Mouse (Mus musculus): ENCODE results near the gene Pisd.

- no peak for TF ChIP-seq CTCF (IDR thresholded peaks at IDR 0.05; ENCODE audit: control insufficient read depth, insufficient read depth, low read length)
- TF ChIP-seq POLR2A (IDR thresholded peaks at IDR 0.05; ENCODE audit: borderline replicate concordance, control insufficient read depth, low read depth, low read length): no peak
Observed at GRCm38 (mm10) chr5:32718916-32719315, 66.5 kb downstream of the Pisd start.
